Mouse (Mus musculus) lung, embryonic 16.5 days (tissue): ENCODE data around the gene Ucp2. TPM values are rescaled to one million over a fixed set of nuclear protein-coding genes. Genes with fewer than 3 reads are reported as not detected.

Experiments used
- ATAC-seq: fragments of 200-750 bp; cut with Nextera tagmentation; 2 replicates; pipeline ENCODE4 v1.8.0; 2017; ENCODE audit warnings: low read depth, mild to moderate bottlenecking, moderate library complexity
- H3K27ac ChIP-seq: fragments of 300-500 bp; sonication (generic); 2 replicates; pipeline ENCODE4 v1.5.1; 2014; ENCODE audit warnings: mild to moderate bottlenecking, control low read depth, low read length
- H3K27me3 ChIP-seq: fragments of 300-500 bp; sonication (generic); 2 replicates; pipeline ENCODE4 v1.6.1; 2014; ENCODE audit warnings: low read depth, low read length, mixed read lengths; ENCODE audit not compliant: control insufficient read depth, insufficient read depth
- H3K36me3 ChIP-seq: fragments of 300-500 bp; sonication (generic); 2 replicates; pipeline ENCODE4 v1.6.1; 2014; ENCODE audit warnings: low read length; ENCODE audit not compliant: control insufficient read depth, insufficient read depth
- H3K4me1 ChIP-seq: fragments of 300-500 bp; sonication (generic); replicated peaks from 2 replicates; pipeline ENCODE4 v1.6.1; 2014; ENCODE audit warnings: low read length, mixed read lengths; ENCODE audit not compliant: control insufficient read depth, insufficient read depth
- H3K4me2 ChIP-seq: fragments of 300-500 bp; sonication (generic); 2 replicates; pipeline ENCODE4 v1.6.1; 2014; ENCODE audit warnings: low read depth, low read length, control low read depth
- H3K4me3 ChIP-seq: fragments of 300-500 bp; sonication (generic); 2 replicates; pipeline ENCODE4 v1.5.1; 2014; ENCODE audit warnings: mild to moderate bottlenecking, low read length, control low read depth
- H3K9ac ChIP-seq: fragments of 300-500 bp; sonication (generic); 2 replicates; pipeline ENCODE4 v1.6.1; 2014; ENCODE audit warnings: low read length, control low read depth
- H3K9me3 ChIP-seq: fragments of 300-500 bp; sonication (generic); 2 replicates; pipeline ENCODE4 v1.6.1; 2016; ENCODE audit warnings: low read length; ENCODE audit not compliant: control insufficient read depth
- WGBS: fragments of 180-500 bp; shearing (Covaris S2); extraction: QIAGEN DNeasy Blood & Tissue Kit; methylation state at CpG from one replicate; pipeline ENCODE4 v1.1.7; 2014; 5-methylcytosine and 5-hydroxymethylcytosine counted together
- polyA plus RNA-seq: library from polyadenylated mRNA; unstranded; fragments of >200 nt; fragmentation: Nextera tagmentation; extraction: Ambion mirVana; gene quantifications from 2 replicates; pipeline ENCODE4 v1.2.1, GENCODE M21; 2015

The Ucp2 gene
- 306 and 325 TPM in 2 replicates for polyA plus RNA-seq

DNA sequence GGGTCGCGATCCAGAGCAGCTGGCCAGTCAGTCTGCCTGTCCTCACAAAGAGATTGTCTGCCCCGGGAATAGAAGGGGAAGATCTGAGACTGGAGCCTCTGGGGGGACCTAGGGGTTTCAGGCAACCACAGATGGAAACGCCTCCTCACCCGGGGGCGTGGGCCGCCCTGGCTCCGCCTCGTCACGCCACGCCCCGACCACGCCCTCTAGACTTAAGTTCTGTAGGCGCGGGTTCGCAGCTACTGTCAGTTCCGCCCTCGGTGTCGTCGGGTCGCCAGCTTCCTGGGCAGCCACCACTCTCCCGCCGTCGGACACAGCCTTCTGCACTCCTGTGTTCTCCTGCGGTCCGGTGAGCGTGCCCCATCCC is at the start of gene Ucp2:
Ucp2 (plus strand) TSS at position 221 of the 367 bp plus-strand sequence.
- H3K27me3 ChIP-seq: no peaks in the 10 kb centered on the region
- H3K27ac ChIP-seq: peak within 1 kb of the TSS; percentile 90
- H3K36me3 ChIP-seq: peaks cover 6% of the 10 kb centered on the region; the same call in 1 of the 2 replicates
- under 1% methylated on average over 27 of the region's 27 CpGs for WGBS
- peak within 1 kb of the TSS; percentile 61 for H3K4me3 ChIP-seq
- H3K4me2 ChIP-seq: peak within 1 kb of the TSS; percentile 89
- ATAC-seq: peak; percentile 82
- H3K9ac ChIP-seq: peak within 1 kb of the TSS; percentile 69
- no peaks in the 10 kb centered on the region for H3K9me3 ChIP-seq
- H3K4me1 ChIP-seq: peaks cover 30% of the 10 kb centered on the region

- Histone ChIP-seq H3K9ac (no peak overlapping the region), H3K27ac (no peak overlapping the region), H3K36me3 (peaks cover 23% of the 10 kb centered on the region), H3K4me3 (no peak overlapping the region), H3K4me2 (no peak overlapping the region), H3K4me1 (no peaks in the 10 kb centered on the region), H3K9me3 (no peaks in the 10 kb centered on the region), H3K27me3 (no peaks in the 10 kb centered on the region)
- WGBS: 83% methylated on average over 4 of the region's 4 CpGs
- no peak for ATAC-seq
Measured at GRCm38 (mm10) chr7:100443728-100444127, 49.4 kb upstream of the Ucp2 start.

- no peak overlapping the region for H3K9ac ChIP-seq
- no peak overlapping the region for H3K4me3 ChIP-seq
- no peaks in the 10 kb centered on the region for H3K4me1 ChIP-seq
- WGBS: 90% methylated on average over 5 of the region's 5 CpGs
- no peak for ATAC-seq
- no peak overlapping the region for H3K4me2 ChIP-seq
- H3K36me3 ChIP-seq: peaks cover 23% of the 10 kb centered on the region
- no peak overlapping the region for H3K27ac ChIP-seq
- no peaks in the 10 kb centered on the region for H3K27me3 ChIP-seq
- H3K9me3 ChIP-seq: no peaks in the 10 kb centered on the region
Measured at GRCm38 (mm10) chr7:100446271-100446670, 46.9 kb upstream of the Ucp2 start.

GRCm38 (mm10) chr7:100448530-100448929 is 44.6 kb upstream of the Ucp2 start:
- H3K4me1 ChIP-seq: no peaks in the 10 kb centered on the region
- no peak overlapping the region for H3K9ac ChIP-seq
- 92% methylated on average over 12 of the region's 12 CpGs for WGBS
- H3K4me2 ChIP-seq: no peak overlapping the region
- H3K4me3 ChIP-seq: no peak overlapping the region
- ATAC-seq: no peak
- no peaks in the 10 kb centered on the region for H3K9me3 ChIP-seq
- H3K27ac ChIP-seq: no peak overlapping the region
- no peaks in the 10 kb centered on the region for H3K27me3 ChIP-seq
- peaks cover 24% of the 10 kb centered on the region for H3K36me3 ChIP-seq

GRCm38 (mm10) chr7:100448985-100449384 is 44.2 kb upstream of the Ucp2 start:
- H3K4me2 ChIP-seq: no peak overlapping the region
- H3K9me3 ChIP-seq: no peaks in the 10 kb centered on the region
- no peaks in the 10 kb centered on the region for H3K4me1 ChIP-seq
- WGBS: 86% methylated on average over 3 of the region's 3 CpGs
- no peak overlapping the region for H3K4me3 ChIP-seq
- H3K36me3 ChIP-seq: peaks cover 24% of the 10 kb centered on the region
- no peak overlapping the region for H3K27ac ChIP-seq
- no peak overlapping the region for H3K9ac ChIP-seq
- no peaks in the 10 kb centered on the region for H3K27me3 ChIP-seq
- no peak for ATAC-seq

- Histone ChIP-seq H3K4me3 (no peak overlapping the region), H3K4me2 (no peak overlapping the region), H3K4me1 (no peaks in the 10 kb centered on the region), H3K36me3 (peaks cover 21% of the 10 kb centered on the region), H3K27me3 (no peaks in the 10 kb centered on the region), H3K9ac (no peak overlapping the region), H3K9me3 (no peaks in the 10 kb centered on the region), H3K27ac (no peak overlapping the region)
- 47% methylated on average over 1 of the region's 1 CpGs for WGBS
- ATAC-seq: no peak
Measured at GRCm38 (mm10) chr7:100458153-100458552, 35.0 kb upstream of the Ucp2 start.

DNA sequence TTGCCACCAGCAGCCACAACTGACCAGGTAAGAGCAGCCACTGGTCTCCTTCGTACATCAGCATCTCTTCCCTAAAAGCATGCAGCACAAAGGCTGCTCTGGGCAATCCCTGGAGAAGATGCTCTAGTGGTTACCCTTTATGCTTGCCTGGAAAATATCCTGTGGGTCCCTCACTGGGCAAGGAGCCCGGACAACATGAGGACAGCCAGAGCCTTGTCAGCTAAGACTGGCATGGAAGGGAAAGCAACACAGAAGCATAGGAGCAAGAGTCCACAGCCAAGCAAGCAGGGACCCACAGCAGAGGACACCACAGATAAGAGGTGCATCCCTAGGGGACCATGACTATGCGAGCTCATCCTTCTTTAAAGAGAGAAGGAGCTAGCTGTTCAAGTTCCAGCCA is 33.3 kb upstream of the Ucp2 start:
- Histone ChIP-seq H3K27ac (no peak overlapping the region), H3K4me1 (peaks cover 4% of the 10 kb centered on the region; the same call in 1 of the 2 replicates), H3K9me3 (no peaks in the 10 kb centered on the region), H3K36me3 (peaks cover 13% of the 10 kb centered on the region), H3K9ac (no peak overlapping the region), H3K27me3 (no peaks in the 10 kb centered on the region), H3K4me3 (no peak overlapping the region), H3K4me2 (no peak overlapping the region)
- WGBS: 76% methylated on average over 3 of the region's 3 CpGs
- ATAC-seq: no peak

DNA sequence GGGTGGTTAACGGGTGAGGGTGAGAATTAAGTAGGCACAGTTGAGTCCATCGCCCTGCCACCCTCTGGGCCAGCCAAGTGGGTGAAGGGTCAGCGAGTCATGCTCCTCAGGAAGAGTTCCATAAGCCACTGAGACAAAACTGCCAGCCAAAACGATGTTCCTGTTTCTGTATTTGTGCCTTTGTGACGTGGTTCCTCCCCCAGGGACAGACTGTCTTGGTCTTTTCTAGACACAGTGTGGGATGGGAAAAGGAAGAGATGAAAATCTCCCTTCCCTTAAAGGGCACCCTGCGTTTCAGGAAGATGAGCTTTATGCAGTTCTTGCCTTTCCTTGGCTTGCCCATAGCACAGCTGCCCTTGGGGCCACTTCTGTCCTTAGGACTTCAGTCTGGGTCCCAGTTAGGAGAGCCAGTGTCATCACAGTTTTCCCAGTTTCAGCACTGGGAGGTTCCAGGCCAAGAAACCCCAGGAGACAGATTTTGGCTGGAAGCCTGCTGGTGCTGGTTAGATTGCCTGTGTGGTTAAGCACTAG is 31.5 kb upstream of the Ucp2 start:
- Histone ChIP-seq H3K9ac (no peak overlapping the region), H3K4me1 (peaks cover 13% of the 10 kb centered on the region), H3K4me3 (no peak overlapping the region), H3K9me3 (no peaks in the 10 kb centered on the region), H3K36me3 (peaks cover 4% of the 10 kb centered on the region), H3K27me3 (no peaks in the 10 kb centered on the region), H3K27ac (no peak overlapping the region), H3K4me2 (no peak overlapping the region)
- 81% methylated on average over 6 of the region's 6 CpGs for WGBS
- ATAC-seq: no peak

DNA sequence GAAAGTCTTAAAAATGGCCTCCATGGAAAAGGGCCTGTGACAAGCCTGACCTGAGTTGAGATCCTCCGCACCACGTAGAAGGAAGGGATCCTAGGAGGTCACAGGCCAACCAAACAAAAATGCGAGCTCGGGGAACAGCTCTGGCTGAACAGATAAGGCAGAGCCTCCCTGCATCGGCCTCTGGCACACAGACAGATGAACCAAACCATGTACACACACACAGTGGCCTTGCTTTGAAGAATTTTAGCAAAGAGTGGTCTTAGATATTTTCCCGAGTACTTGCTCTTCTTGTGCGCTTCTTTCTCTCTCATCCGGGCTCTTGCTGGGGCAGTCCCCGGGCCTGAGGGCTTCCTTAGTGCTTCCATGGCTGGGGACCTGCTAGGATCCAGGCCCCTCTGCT is 29.9 kb upstream of the Ucp2 start:
- no peak overlapping the region for H3K27ac ChIP-seq
- H3K9ac ChIP-seq: no peak overlapping the region
- no peak for ATAC-seq
- WGBS: 57% methylated on average over 9 of the region's 9 CpGs
- no peak overlapping the region for H3K4me3 ChIP-seq
- H3K27me3 ChIP-seq: no peaks in the 10 kb centered on the region
- H3K4me2 ChIP-seq: no peak overlapping the region
- no peaks in the 10 kb centered on the region; the same call in 1 of the 2 replicates for H3K36me3 ChIP-seq
- peaks cover 13% of the 10 kb centered on the region for H3K4me1 ChIP-seq
- H3K9me3 ChIP-seq: no peaks in the 10 kb centered on the region

DNA sequence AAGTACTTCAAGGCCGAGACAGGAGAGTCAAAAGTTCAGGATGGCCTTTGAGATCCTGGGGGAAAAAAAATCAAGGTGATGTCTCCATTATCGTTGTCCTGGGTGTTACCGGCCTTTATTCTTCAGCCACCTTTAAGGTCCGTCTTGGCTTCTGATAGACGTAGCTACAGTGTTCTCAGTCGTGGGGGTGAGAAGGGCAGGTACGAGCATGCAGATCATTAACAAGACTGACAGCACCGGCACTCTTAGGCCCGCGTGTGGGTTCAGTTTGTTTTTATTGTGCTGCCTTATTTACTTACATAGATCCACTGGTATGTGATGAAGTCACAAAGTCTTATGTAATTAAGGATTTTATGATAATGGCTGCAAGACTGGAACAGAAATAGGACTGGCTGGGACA is 29.4 kb upstream of the Ucp2 start:
- no peaks in the 10 kb centered on the region for H3K9me3 ChIP-seq
- H3K36me3 ChIP-seq: no peaks in the 10 kb centered on the region; the same call in 1 of the 2 replicates
- peaks cover 13% of the 10 kb centered on the region for H3K4me1 ChIP-seq
- no peak for ATAC-seq
- H3K4me3 ChIP-seq: no peak overlapping the region
- 58% methylated on average over 10 of the region's 10 CpGs for WGBS
- no peak overlapping the region for H3K9ac ChIP-seq
- no peak overlapping the region for H3K27ac ChIP-seq
- H3K4me2 ChIP-seq: no peak overlapping the region
- H3K27me3 ChIP-seq: no peaks in the 10 kb centered on the region
